Mouse (Mus musculus): ENCODE results near the gene Adarb1. TPM values are rescaled to one million over a fixed set of nuclear protein-coding genes. Genes with fewer than 3 reads are reported as not detected.

The Adarb1 gene
- polyA plus RNA-seq, 1 experiment from 2014 or later, result 25.3 TPM

- no peak overlapping the region for H3K4me2 ChIP-seq (replicated peaks; ENCODE audit: low read depth, low read length)
- no peaks in the 10 kb centered on the region for H3K36me3 ChIP-seq (ENCODE audit: insufficient read depth, low read length)
- H3K27me3 ChIP-seq (replicated peaks; ENCODE audit: insufficient read depth, low read length), result no peaks in the 10 kb centered on the region
- H3K4me1 ChIP-seq (ENCODE audit: insufficient read depth, low read depth, low read length), result peaks cover 9% of the 10 kb centered on the region
- H3K4me3 ChIP-seq (ENCODE audit: low read depth, low read length), result no peak overlapping the region
- H3K9ac ChIP-seq (replicated peaks; ENCODE audit: low read depth), result no peak overlapping the region
- no peak overlapping the region for H3K27ac ChIP-seq (ENCODE audit: low read length)
- DNase-seq (ENCODE audit: low spot score), result no peak
- ATAC-seq, result no peak
- H3K9me3 ChIP-seq (ENCODE audit: low read length), result no peaks in the 10 kb centered on the region
- WGBS, result 82% methylated on average over 5 of the region's 5 CpGs
- TF ChIP-seq CTCF (IDR thresholded peaks at IDR 0.05), result no peak
- TF ChIP-seq EP300 (IDR thresholded peaks at IDR 0.05), result no peak
These were observed 171.0 kb downstream of the Adarb1 start for GRCm38 (mm10) chr10:77247048-77247447.

GRCm38 (mm10) chr10:77244777-77245176, 173.3 kb downstream of the Adarb1 start:
- Histone ChIP-seq H3K4me3 (ENCODE audit: low read depth, low read length) (no peak overlapping the region), H3K27ac (ENCODE audit: low read length) (no peak overlapping the region), H3K4me2 (replicated peaks; ENCODE audit: low read depth, low read length) (no peak overlapping the region), H3K9me3 (ENCODE audit: low read length) (no peaks in the 10 kb centered on the region), H3K36me3 (ENCODE audit: insufficient read depth, low read length) (no peaks in the 10 kb centered on the region), H3K4me1 (ENCODE audit: insufficient read depth, low read depth, low read length) (no peaks in the 10 kb centered on the region; the same call in 1 of the 2 replicates), H3K27me3 (replicated peaks; ENCODE audit: insufficient read depth, low read length) (no peaks in the 10 kb centered on the region), H3K9ac (replicated peaks; ENCODE audit: low read depth) (no peak overlapping the region)
- WGBS, result 90% methylated on average over 6 of the region's 6 CpGs
- TF ChIP-seq EP300 (IDR thresholded peaks at IDR 0.05) (no peak), CTCF (IDR thresholded peaks at IDR 0.05) (no peak)
- no peak for ATAC-seq
- DNase-seq (ENCODE audit: low spot score), result no peak

DNA sequence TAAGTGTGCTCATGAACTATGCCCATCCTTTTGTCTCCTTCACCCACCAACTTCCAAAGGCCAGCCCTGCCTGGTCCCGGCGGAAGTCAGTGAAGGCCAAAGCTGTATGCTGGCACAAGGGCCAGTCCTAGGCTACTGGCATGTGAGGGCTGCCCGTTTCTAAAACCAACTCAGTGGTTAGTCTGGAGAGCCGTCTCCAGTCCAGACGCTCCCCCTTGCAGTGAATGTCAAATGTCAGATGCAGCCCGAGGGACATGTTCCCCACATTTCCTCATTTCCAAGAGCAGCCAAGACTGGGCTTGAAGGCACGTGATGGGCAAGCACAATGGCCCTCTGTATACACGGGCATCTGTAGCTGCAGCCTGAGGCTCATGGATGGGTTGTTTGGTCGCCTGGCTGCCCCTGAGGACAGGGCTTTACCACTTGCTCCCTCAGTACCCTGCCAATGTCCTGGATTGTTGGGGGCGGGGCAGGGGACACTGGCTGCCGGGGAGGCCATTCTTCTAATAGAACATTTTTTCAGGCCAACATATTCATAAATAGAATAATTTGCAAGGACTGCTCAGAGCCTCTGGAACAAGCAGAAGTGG, 174.4 kb downstream of the Adarb1 start:
- H3K27ac ChIP-seq (ENCODE audit: low read length), result no peak overlapping the region
- TF ChIP-seq CTCF (IDR thresholded peaks at IDR 0.05), result no peak
- TF ChIP-seq EP300 (IDR thresholded peaks at IDR 0.05), result no peak

GRCm38 (mm10) chr10:77242871-77243270, 175.2 kb downstream of the Adarb1 start:
- H3K9me3 ChIP-seq (ENCODE audit: low read length), result no peaks in the 10 kb centered on the region
- H3K27ac ChIP-seq (ENCODE audit: low read length), result no peak overlapping the region
- TF ChIP-seq EP300 (IDR thresholded peaks at IDR 0.05), result peak; percentile 60
- TF ChIP-seq CTCF (IDR thresholded peaks at IDR 0.05), result no peak
- no peaks in the 10 kb centered on the region for H3K27me3 ChIP-seq (replicated peaks; ENCODE audit: insufficient read depth, low read length)
- ATAC-seq (peak; percentile 80), DNase-seq (ENCODE audit: low spot score) (peak; percentile 85)
- 31% methylated on average over 14 of the region's 14 CpGs for WGBS
- 0 out of 2 replicates have a peak overlapping the region, but pooled peaks have one; percentile 8 for H3K4me2 ChIP-seq (replicated peaks; ENCODE audit: low read depth, low read length)
- H3K4me3 ChIP-seq (ENCODE audit: low read depth, low read length), result no peak overlapping the region
- H3K4me1 ChIP-seq (ENCODE audit: insufficient read depth, low read depth, low read length), result no peaks in the 10 kb centered on the region; the same call in 1 of the 2 replicates
- H3K36me3 ChIP-seq (ENCODE audit: insufficient read depth, low read length), result no peaks in the 10 kb centered on the region
- no peak overlapping the region for H3K9ac ChIP-seq (replicated peaks; ENCODE audit: low read depth)

More for the DNA sequence above, 174.4 kb downstream of the Adarb1 start:
- Histone ChIP-seq H3K9me3 (ENCODE audit: low read length) (no peaks in the 10 kb centered on the region), H3K36me3 (ENCODE audit: insufficient read depth, low read length) (no peaks in the 10 kb centered on the region), H3K9ac (replicated peaks; ENCODE audit: low read depth) (no peak overlapping the region), H3K4me3 (ENCODE audit: low read depth, low read length) (no peak overlapping the region), H3K27me3 (replicated peaks; ENCODE audit: insufficient read depth, low read length) (no peaks in the 10 kb centered on the region), H3K4me1 (ENCODE audit: insufficient read depth, low read depth, low read length) (no peaks in the 10 kb centered on the region; the same call in 1 of the 2 replicates), H3K4me2 (replicated peaks; ENCODE audit: low read depth, low read length) (no peak overlapping the region)
- 60% methylated on average over 11 of the region's 11 CpGs for WGBS
- no peak for DNase-seq (ENCODE audit: low spot score)
- ATAC-seq, result peak; percentile 5; the same call in 1 of the 2 replicates

- H3K4me1 ChIP-seq (ENCODE audit: insufficient read depth, low read depth, low read length), result no peaks in the 10 kb centered on the region; the same call in 1 of the 2 replicates
- ATAC-seq (no peak), DNase-seq (ENCODE audit: low spot score) (no peak)
- H3K36me3 ChIP-seq (ENCODE audit: insufficient read depth, low read length), result no peaks in the 10 kb centered on the region
- H3K4me2 ChIP-seq (replicated peaks; ENCODE audit: low read depth, low read length), result no peak overlapping the region
- TF ChIP-seq EP300 (IDR thresholded peaks at IDR 0.05) (no peak), CTCF (IDR thresholded peaks at IDR 0.05) (no peak)
- 61% methylated on average over 3 of the region's 3 CpGs for WGBS
- H3K9me3 ChIP-seq (ENCODE audit: low read length), result no peaks in the 10 kb centered on the region
- H3K27ac ChIP-seq (ENCODE audit: low read length), result 0 out of 2 replicates have a peak overlapping the region, but pooled peaks have one; percentile 20
- H3K4me3 ChIP-seq (ENCODE audit: low read depth, low read length), result no peak overlapping the region
- no peak overlapping the region for H3K9ac ChIP-seq (replicated peaks; ENCODE audit: low read depth)
- H3K27me3 ChIP-seq (replicated peaks; ENCODE audit: insufficient read depth, low read length), result no peaks in the 10 kb centered on the region
These were observed 175.7 kb downstream of the Adarb1 start for GRCm38 (mm10) chr10:77242396-77242795.

GRCm38 (mm10) chr10:77240764-77241163, 177.3 kb downstream of the Adarb1 start:
- H3K36me3 ChIP-seq (ENCODE audit: insufficient read depth, low read length), result no peaks in the 10 kb centered on the region
- WGBS, result 51% methylated on average over 8 of the region's 8 CpGs
- H3K27me3 ChIP-seq (replicated peaks; ENCODE audit: insufficient read depth, low read length), result no peaks in the 10 kb centered on the region
- no peaks in the 10 kb centered on the region for H3K9me3 ChIP-seq (ENCODE audit: low read length)
- H3K4me3 ChIP-seq (ENCODE audit: low read depth, low read length), result no peak overlapping the region
- H3K4me1 ChIP-seq (ENCODE audit: insufficient read depth, low read depth, low read length), result no peaks in the 10 kb centered on the region; the same call in 1 of the 2 replicates
- DNase-seq (ENCODE audit: low spot score), result no peak
- no peak overlapping the region for H3K9ac ChIP-seq (replicated peaks; ENCODE audit: low read depth)
- ATAC-seq, result no peak; the same call in 1 of the 2 replicates
- no peak overlapping the region for H3K27ac ChIP-seq (ENCODE audit: low read length)
- no peak for TF ChIP-seq EP300 (IDR thresholded peaks at IDR 0.05)
- TF ChIP-seq CTCF (IDR thresholded peaks at IDR 0.05), result no peak
- H3K4me2 ChIP-seq (replicated peaks; ENCODE audit: low read depth, low read length), result no peak overlapping the region

Other genes with a start within 250 kb of the Adarb1 start
- 84.2 and 84.4 TPM in 2 replicates for gene Pofut2, start 159.1 kb downstream of the Adarb1 start, polyA plus RNA-seq (2015; fragmentation: Nextera tagmentation; extraction: Ambion mirVana)
- gene Fam207a, start 97.5 kb upstream of the Adarb1 start, polyA plus RNA-seq (2015; fragmentation: Nextera tagmentation; extraction: Ambion mirVana), result 26.8 and 27.2 TPM in 2 replicates
- gene Itgb2, start 112.0 kb upstream of the Adarb1 start, polyA plus RNA-seq (2015; fragmentation: Nextera tagmentation; extraction: Ambion mirVana), result 19.1 and 21.1 TPM in 2 replicates
- gene Pttg1ip, start 163.4 kb upstream of the Adarb1 start, polyA plus RNA-seq (2015; fragmentation: Nextera tagmentation; extraction: Ambion mirVana), result 189 and 207 TPM in 2 replicates
- gene Sumo3, start 187.8 kb upstream of the Adarb1 start, polyA plus RNA-seq (2015; fragmentation: Nextera tagmentation; extraction: Ambion mirVana), result 185 and 209 TPM in 2 replicates
- gene Gm49325, start 187.9 kb upstream of the Adarb1 start, polyA plus RNA-seq (2015; fragmentation: Nextera tagmentation; extraction: Ambion mirVana), result 4.9 and 6.4 TPM in 2 replicates
- gene Ube2g2, start 204.0 kb upstream of the Adarb1 start, polyA plus RNA-seq (2015; fragmentation: Nextera tagmentation; extraction: Ambion mirVana), result 59.8 and 65.6 TPM in 2 replicates

Measured in lung, postnatal 0 days (tissue).